Mouse (Mus musculus): ENCODE measurements around the gene Spaca7.
"Not testable (repeated sequence)": the region's sequence is repeated elsewhere in the genome, so short reads cannot be mapped to it uniquely, and the experiment has no call there.

Gene Spaca7

GRCm38 (mm10) chr8:12572814-12573534 lies at the start of gene Spaca7:
Gene Spaca7, plus strand, starts transcription at chr8:12573029.
- DNase-seq (ENCODE audit: low spot score) = no peak

- no peak for DNase-seq (ENCODE audit: low spot score)
Observed at GRCm38 (mm10) chr8:12524279-12524678, 48.5 kb upstream of the Spaca7 start.

GRCm38 (mm10) chr8:12528659-12529058 lies 44.2 kb upstream of the Spaca7 start:
- no peak for DNase-seq (ENCODE audit: low spot score)

- no peak for DNase-seq (ENCODE audit: low spot score)
Observed at GRCm38 (mm10) chr8:12535617-12536016, 37.2 kb upstream of the Spaca7 start.

GRCm38 (mm10) chr8:12536306-12536705 lies 36.5 kb upstream of the Spaca7 start:
- DNase-seq (ENCODE audit: low spot score) = no peak

- DNase-seq (ENCODE audit: low spot score) = no peak
Observed at GRCm38 (mm10) chr8:12545236-12545635, 27.6 kb upstream of the Spaca7 start.

GRCm38 (mm10) chr8:12545671-12546070 lies 27.2 kb upstream of the Spaca7 start:
- DNase-seq (ENCODE audit: low spot score) = no peak

- no peak for DNase-seq (ENCODE audit: low spot score)
Observed at GRCm38 (mm10) chr8:12547466-12548220, 25.2 kb upstream of the Spaca7 start.

- no peak for DNase-seq (ENCODE audit: low spot score)
Observed at GRCm38 (mm10) chr8:12548255-12548654, 24.6 kb upstream of the Spaca7 start.

- DNase-seq (ENCODE audit: low spot score) = no peak
Observed at GRCm38 (mm10) chr8:12548680-12549079, 24.1 kb upstream of the Spaca7 start.

- DNase-seq (ENCODE audit: low spot score) = no peak
Observed at GRCm38 (mm10) chr8:12555515-12556145, 17.2 kb upstream of the Spaca7 start.

GRCm38 (mm10) chr8:12558786-12559185 lies 14.0 kb upstream of the Spaca7 start:
- DNase-seq (ENCODE audit: low spot score) = no peak

GRCm38 (mm10) chr8:12561403-12561960 lies 11.3 kb upstream of the Spaca7 start:
- DNase-seq (ENCODE audit: low spot score) = peak; percentile 31

- peak; percentile 13 for DNase-seq (ENCODE audit: low spot score)
Observed at GRCm38 (mm10) chr8:12564307-12564706, 8.5 kb upstream of the Spaca7 start.

GRCm38 (mm10) chr8:12565488-12565887 lies 7.3 kb upstream of the Spaca7 start:
- no peak for DNase-seq (ENCODE audit: low spot score)

GRCm38 (mm10) chr8:12566509-12566908 lies 6.3 kb upstream of the Spaca7 start:
- DNase-seq (ENCODE audit: low spot score) = no peak

- no peak for DNase-seq (ENCODE audit: low spot score)
Observed at GRCm38 (mm10) chr8:12576003-12576402, 3.2 kb downstream of the Spaca7 start.

GRCm38 (mm10) chr8:12576739-12577138 lies 3.9 kb downstream of the Spaca7 start:
- no peak for DNase-seq (ENCODE audit: low spot score)

- not testable (repeated sequence) for DNase-seq (ENCODE audit: low spot score)
Observed at GRCm38 (mm10) chr8:12579339-12579999, 6.6 kb downstream of the Spaca7 start.

GRCm38 (mm10) chr8:12583785-12584184 lies 11.0 kb downstream of the Spaca7 start:
- DNase-seq (ENCODE audit: low spot score) = no peak

GRCm38 (mm10) chr8:12607223-12607622 lies 34.4 kb downstream of the Spaca7 start:
- DNase-seq (ENCODE audit: low spot score) = peak; percentile 53

GRCm38 (mm10) chr8:12608810-12609209 lies 36.0 kb downstream of the Spaca7 start:
- DNase-seq (ENCODE audit: low spot score) = no peak
